Mouse (Mus musculus): ENCODE data around the gene Exosc5. TPM values are rescaled to one million over a fixed set of nuclear protein-coding genes. Genes with fewer than 3 reads are reported as not detected.

Exosc5 gene
- polyA plus RNA-seq, 1 experiment: 33.9 TPM

GRCm38 (mm10) chr7:25632679-25633078 is 26.3 kb upstream of the Exosc5 start:
- no peak for DNase-seq (ENCODE audit: extremely low spot score in 1 of 2, low spot score in 1 of 2)

DNA sequence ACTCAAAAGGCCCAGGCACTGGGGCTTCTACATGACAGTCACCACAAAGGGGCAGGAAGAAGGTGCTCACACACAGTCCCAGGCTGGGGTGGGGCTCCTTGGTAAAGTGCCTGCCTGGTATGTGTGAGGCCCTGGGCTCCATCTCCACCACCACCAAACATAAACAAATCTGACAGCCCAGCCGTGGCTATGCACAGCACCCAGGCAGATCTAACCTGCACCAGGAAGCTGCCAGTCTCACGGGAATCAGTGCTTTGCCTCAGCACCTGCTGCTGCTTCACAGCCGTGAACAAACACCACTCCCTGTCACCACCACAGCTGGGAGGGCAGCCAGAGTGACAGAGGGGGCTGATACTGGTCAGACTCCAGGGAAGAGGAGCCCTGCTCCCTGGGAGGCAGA is 22.6 kb upstream of the Exosc5 start:
- no peak for DNase-seq (ENCODE audit: extremely low spot score in 1 of 2, low spot score in 1 of 2)

GRCm38 (mm10) chr7:25637099-25637498 is 21.9 kb upstream of the Exosc5 start:
- no peak for DNase-seq (ENCODE audit: extremely low spot score in 1 of 2, low spot score in 1 of 2)

GRCm38 (mm10) chr7:25639754-25640153 is 19.2 kb upstream of the Exosc5 start:
- DNase-seq (ENCODE audit: extremely low spot score in 1 of 2, low spot score in 1 of 2): peak; percentile 52 to 59

DNA sequence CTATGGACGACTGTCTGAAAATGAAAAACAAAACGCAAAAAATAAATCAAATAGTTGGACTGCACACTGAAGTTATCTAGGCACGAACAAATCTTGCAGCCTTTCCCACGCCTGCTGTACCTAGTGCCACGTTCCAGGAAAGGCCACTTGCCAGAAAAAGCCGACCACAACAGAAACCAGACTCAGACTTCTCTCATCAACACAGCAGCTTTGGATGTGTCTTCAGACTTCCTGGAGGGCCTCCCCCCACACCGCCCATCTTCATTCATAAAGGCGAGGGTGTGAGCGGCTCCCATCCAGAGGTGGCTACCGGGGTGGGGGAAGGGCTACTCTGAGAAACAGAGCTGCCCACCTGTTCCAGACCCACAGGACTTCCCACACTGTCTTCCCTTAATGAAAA is 14.8 kb upstream of the Exosc5 start:
- DNase-seq (ENCODE audit: extremely low spot score in 1 of 2, low spot score in 1 of 2): no peak

GRCm38 (mm10) chr7:25644631-25645030 is 14.3 kb upstream of the Exosc5 start:
- DNase-seq (ENCODE audit: extremely low spot score in 1 of 2, low spot score in 1 of 2): no peak

GRCm38 (mm10) chr7:25645074-25645473 is 13.9 kb upstream of the Exosc5 start:
- DNase-seq (ENCODE audit: extremely low spot score in 1 of 2, low spot score in 1 of 2): no peak

GRCm38 (mm10) chr7:25647574-25648123 is 11.3 kb upstream of the Exosc5 start:
- no peak for DNase-seq (ENCODE audit: extremely low spot score in 1 of 2, low spot score in 1 of 2)

DNA sequence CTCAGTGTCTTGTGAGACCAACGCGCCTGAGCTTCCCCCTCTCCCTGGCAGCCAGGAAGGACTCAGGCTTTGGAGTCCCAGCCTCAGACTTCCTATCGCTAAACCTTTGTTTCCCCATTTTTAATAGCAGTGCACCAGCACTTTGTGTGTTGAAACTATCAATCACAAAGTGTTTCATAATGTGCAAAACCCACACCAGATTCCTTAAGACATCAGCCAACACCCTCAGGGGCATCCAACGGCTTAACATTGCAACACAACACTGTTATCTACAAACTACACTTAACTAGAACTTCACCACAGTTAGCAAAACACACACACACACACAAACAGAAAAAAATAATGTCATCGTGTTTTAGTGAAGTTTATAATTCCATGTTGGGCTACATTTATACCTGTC is 9.1 kb upstream of the Exosc5 start:
- DNase-seq (ENCODE audit: extremely low spot score in 1 of 2, low spot score in 1 of 2): no peak

GRCm38 (mm10) chr7:25651281-25651680 is 7.7 kb upstream of the Exosc5 start:
- no peak for DNase-seq (ENCODE audit: extremely low spot score in 1 of 2, low spot score in 1 of 2)

DNA sequence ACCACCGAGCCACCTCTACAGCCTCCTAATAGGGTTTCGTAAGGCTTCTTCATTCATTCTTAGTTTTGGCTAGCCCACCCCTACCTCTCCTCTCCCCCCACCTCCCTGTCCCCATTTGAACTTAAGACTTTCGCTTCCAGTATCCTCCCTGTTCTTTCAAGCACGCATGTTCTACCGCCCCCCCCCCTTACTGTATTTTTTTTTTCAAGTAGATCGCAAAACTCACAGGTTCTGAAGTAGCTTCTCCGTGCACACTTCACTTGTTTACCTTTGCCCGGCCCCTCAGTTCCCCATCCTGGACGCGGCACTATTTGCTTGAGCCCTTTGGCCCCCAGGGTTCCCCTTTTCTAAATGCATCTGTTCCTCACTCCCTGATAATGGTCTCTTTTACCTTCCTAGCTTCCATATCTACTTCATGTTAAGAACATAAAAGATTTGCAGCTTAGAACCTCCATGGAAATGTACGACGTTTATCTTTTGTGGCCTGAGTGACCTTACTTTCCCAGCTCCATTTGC is 6.7 kb upstream of the Exosc5 start:
- DNase-seq (ENCODE audit: extremely low spot score in 1 of 2, low spot score in 1 of 2): no peak

DNA sequence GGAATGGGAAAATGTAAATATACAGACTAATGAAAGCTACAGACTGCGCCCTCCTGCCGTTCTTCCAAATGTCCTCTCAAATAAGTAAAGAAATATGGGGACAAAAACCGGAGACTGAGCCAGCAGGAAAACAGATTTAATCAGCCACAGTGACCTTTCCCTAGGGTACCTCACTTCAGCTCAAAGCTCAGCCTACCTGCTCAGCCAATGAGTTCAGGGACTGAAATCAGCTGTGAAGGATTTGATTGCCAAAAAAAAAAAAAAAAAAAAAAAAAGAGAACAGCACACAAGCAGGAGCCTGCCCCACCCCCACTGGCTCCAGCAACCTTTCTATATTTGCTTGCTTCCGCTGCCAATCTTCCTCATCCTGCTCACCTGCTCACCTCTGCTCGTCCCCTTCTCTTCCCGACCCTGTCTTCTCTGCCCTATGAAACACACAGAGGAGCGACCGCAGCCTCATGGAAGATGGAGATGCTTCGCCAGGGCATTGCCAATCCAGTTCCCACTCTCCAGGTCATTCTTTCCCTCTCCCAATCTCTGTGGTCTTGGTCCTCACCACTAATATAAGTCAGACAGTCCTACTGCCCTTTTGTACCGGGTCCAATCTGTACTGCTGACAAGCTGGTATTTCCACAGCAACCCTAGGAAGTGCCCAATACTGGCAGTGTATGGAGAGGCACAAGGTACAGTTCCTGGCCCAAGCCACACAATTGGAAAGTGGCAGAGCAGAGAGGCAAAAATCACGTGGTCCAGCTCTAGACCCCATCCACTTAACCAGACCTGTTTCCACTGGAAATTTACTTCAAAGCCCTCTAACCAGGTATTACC is 3.1 kb upstream of the Exosc5 start:
- DNase-seq (ENCODE audit: extremely low spot score in 1 of 2, low spot score in 1 of 2): no peak

DNA sequence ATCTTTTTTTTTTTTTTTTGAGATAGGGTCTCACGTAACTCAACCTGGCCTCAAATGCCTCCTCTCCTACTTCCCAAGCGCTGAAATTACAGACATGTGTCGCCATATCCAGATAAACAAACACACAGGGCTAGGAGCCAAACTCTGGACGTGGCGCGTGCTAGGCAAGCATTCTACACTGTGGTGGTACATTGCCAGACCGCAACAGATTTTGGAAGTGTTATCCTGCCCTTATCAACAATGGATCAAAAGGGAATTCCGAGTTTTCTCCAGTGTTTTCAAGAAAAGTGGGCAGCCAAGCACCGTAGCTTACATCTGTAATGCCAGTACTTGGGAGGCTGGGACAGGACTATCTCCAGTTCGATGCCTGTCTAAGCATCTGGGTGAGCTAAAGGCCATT is 1.2 kb upstream of the Exosc5 start:
- DNase-seq (ENCODE audit: extremely low spot score in 1 of 2, low spot score in 1 of 2): no peak

DNA sequence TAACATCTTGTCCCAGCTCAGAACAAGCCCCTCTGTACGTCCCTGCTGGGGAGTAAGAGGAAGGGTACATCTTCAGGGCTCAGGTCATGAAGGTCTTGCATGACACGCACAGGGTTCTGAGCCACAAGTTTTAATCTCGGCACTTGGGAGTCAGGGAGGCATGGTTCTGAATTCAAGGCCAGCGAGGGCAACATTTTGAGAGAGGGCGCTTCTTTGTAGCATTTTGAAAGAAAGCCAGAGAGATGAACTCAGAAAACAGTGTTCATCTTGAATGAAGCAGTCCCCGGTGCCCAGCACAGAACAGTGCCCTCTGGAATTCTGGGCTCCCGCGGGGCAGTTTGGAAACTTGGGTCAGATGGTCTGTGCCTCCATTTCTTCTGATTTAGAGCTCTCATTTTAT is 7.4 kb downstream of the Exosc5 start:
- DNase-seq (ENCODE audit: extremely low spot score in 1 of 2, low spot score in 1 of 2): no peak

GRCm38 (mm10) chr7:25669158-25669557 is 10.2 kb downstream of the Exosc5 start:
- DNase-seq (ENCODE audit: extremely low spot score in 1 of 2, low spot score in 1 of 2): no peak

DNA sequence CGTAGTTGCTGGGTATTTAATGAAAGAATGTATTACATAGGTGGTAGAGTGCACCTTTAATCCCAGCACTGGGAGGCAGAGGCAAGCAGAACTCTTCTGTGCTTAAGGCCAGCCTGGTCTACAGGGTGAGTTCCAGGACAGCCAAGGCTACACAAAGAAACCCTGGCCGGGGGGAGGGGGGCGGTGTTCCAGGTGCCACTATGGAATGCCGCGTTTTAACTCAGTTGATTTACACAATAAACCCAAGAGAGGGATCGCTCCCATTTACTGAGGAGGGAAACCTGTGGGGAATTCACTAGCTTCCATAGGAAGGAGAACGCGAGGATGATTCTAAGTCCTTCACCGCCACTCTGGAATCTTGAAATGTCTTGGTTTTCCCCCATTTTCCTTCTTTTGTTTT is 10.7 kb downstream of the Exosc5 start:
- DNase-seq (ENCODE audit: extremely low spot score in 1 of 2, low spot score in 1 of 2): no peak

DNA sequence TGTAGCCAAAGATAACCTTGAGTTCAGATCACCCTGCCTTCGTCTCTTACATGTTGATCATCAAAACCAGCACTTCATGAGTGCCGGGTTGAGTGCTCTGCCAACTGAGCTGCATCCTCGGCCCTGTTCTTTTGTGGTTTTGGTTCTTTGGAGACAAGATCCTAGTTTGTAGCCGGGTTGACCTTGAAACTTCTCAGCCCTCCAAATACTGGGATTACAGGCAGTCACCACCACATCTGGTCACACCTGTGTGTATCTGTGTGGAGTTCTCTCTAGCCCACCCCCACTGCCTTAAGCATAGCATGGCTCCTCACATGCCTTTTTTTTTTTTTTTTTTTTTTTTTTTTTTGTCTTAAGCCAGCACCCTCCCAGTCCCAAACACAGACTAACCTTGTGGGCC is 11.1 kb downstream of the Exosc5 start:
- DNase-seq (ENCODE audit: extremely low spot score in 1 of 2, low spot score in 1 of 2): no peak

- DNase-seq (ENCODE audit: extremely low spot score in 1 of 2, low spot score in 1 of 2): no peak
These were observed 12.7 kb downstream of the Exosc5 start for GRCm38 (mm10) chr7:25671686-25672085.

DNA sequence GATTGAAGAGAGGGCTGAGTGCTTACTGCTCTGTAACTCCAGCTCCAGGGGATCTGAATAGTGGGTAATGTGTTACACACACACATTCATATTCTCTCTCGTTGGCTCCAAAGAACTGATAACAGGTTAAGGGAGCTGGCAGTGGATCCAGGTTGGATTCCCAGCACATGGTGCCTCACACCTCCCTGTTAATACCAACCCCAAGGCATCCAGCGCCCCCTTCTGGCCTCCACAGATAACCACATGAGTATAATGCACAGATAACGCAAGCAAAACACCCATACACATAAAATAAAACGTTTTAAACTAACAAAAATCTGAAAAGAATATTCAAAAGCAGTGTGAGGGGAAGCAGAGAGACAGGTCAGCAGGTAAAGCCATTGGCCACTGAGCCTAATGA is 13.5 kb downstream of the Exosc5 start:
- DNase-seq (ENCODE audit: extremely low spot score in 1 of 2, low spot score in 1 of 2): no peak

- no peak for DNase-seq (ENCODE audit: extremely low spot score in 1 of 2, low spot score in 1 of 2)
These were observed 15.3 kb downstream of the Exosc5 start for GRCm38 (mm10) chr7:25674297-25674696.

- no peak for DNase-seq (ENCODE audit: extremely low spot score in 1 of 2, low spot score in 1 of 2)
These were observed 15.8 kb downstream of the Exosc5 start, which contains the start of gene Tmem91 for GRCm38 (mm10) chr7:25674719-25675300. Gene Tmem91 (minus strand): TSS chr7:25675166.

DNA sequence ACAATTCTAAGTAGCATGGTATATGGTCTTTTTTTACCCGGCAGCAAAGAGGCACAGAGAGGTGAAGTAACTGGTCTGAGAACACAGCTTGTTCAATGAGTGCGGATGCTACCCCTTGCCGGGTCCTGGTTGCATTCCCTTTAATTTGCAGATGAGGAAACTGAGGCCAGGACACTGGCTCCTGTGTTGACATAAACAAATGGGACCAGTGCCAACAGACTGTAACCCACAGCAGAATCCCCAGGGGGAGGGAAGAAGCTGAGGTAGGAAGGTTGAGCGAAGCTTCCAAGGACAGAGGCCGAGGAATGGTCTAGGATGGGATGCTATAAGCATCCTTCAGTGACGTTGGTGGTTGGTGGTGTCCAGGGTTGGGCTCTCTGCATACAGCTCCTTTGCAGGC is 16.4 kb downstream of the Exosc5 start:
- no peak for DNase-seq (ENCODE audit: extremely low spot score in 1 of 2, low spot score in 1 of 2)

Measured in frontal cortex, adult 2 months (tissue).